Mouse (Mus musculus) embryonic fibroblast, embryonic 13.5 days (primary cell): ENCODE data around the gene Hlcs. TPM values are rescaled to one million over a fixed set of nuclear protein-coding genes. Genes with fewer than 3 reads are reported as not detected.
"Not testable (repeated sequence)": the region's sequence is repeated elsewhere in the genome, so short reads cannot be mapped to it uniquely, and the experiment has no call there.

ENCODE experiments used
- H3K27ac ChIP-seq: 2 replicates; pipeline ENCODE4 v1.5.1; 2012; ENCODE audit warnings: low read length, control low read depth, inconsistent platforms; ENCODE audit not compliant: insufficient read depth
- H3K4me1 ChIP-seq: 2 replicates; pipeline ENCODE4 v1.6.1; 2011; ENCODE audit warnings: low read length; ENCODE audit not compliant: control insufficient read depth, insufficient read depth
- H3K4me3 ChIP-seq: 2 replicates; pipeline ENCODE4 v1.5.1; 2011; ENCODE audit warnings: mild to moderate bottlenecking, control low read depth, low read length; ENCODE audit not compliant: insufficient read depth
- CTCF ChIP-seq: IDR thresholded peaks from 2 replicates; pipeline ENCODE4 v1.5.1; 2011; ENCODE audit warnings: mild to moderate bottlenecking, control low read depth, low read length, moderate library complexity, borderline replicate concordance; ENCODE audit not compliant: insufficient read depth
- POLR2A ChIP-seq: IDR thresholded peaks from 2 replicates; pipeline ENCODE4 v1.6.1; 2011; ENCODE audit warnings: low read depth, mild to moderate bottlenecking, control low read depth, low read length, moderate library complexity
- polyA plus RNA-seq: library from polyadenylated mRNA; stranded (reverse); fragments of >200 nt; gene quantifications from 2 replicates; pipeline ENCODE4 v1.2.4, GENCODE M21; 2011; ENCODE audit warnings: low read depth; ENCODE audit not compliant: missing spikeins, insufficient read length

The Hlcs gene
- polyA plus RNA-seq, 1 experiment = 7.0 TPM

DNA sequence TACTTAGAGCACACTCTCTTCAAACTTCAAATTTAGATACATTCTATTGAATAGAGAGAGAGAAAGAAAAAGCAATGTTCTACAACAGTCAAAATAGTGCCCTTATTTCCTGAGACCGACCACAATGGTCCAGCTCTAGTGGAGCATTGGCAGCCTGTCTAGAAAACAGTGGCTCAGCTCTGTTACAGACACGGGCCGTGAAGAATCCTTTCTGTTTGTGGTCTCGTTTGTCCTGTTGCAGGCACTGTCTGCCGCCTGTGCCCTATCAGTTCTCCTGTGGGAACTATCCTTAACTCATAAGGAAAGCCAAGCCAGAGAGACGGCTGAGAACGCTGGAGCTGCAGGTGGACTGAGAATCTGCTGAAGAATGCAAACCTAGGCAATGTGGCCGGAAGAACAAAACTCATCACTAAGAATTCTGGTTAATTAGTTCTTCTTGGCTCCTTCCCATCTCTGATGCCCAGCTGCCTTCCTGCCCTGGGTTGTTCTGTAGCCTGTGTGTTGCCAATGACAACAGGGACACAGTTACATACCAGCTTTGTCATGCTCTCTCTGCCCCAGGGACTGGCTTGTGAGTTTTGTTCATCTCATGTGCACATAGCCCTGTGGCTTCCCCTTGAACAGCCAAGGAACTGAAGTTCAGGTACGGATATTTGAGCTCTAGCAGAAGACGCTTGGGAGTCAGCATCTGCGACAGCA is 36.4 kb upstream of the Hlcs start:
- Histone ChIP-seq H3K27ac (no peak overlapping the region), H3K4me3 (no peak overlapping the region), H3K4me1 (no peaks in the 10 kb centered on the region)
- no peak for TF ChIP-seq POLR2A
- TF ChIP-seq CTCF = no peak

GRCm38 (mm10) chr16:94348779-94349178 is 35.4 kb upstream of the Hlcs start:
- no peak overlapping the region for H3K27ac ChIP-seq
- no peak overlapping the region for H3K4me3 ChIP-seq
- TF ChIP-seq POLR2A (no peak), CTCF (no peak)
- no peaks in the 10 kb centered on the region for H3K4me1 ChIP-seq

DNA sequence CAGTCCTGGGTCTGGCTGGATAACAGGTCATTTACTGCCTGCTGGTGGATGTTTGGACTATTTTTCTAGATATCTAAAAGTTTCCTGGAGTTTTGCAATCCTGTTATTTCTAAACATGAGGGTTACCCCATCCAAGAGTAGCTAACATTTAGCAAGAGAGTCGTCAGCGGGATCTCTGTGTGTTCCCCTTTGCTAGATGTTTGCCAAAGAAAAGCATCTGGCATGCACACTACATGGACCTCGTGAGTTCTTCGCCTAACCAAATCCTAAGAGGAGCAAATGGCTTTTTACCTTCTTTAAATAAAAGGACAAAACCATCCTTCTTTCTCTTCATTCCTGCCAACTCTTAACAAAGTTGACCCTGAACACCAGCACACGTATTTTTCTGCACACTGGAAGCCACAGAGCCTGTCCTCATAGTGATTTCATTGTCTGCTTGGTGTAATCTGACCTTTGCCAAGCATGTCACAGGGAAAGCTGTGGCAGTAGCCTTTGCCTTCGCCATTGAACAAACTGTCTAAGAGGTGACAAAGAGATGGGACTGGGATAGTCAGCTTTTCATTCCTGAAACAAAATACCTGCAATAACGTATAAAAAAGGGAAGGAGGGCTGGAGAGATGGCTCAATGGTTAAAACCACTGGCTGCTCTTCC is 33.8 kb upstream of the Hlcs start:
- Histone ChIP-seq H3K4me1 (no peaks in the 10 kb centered on the region), H3K4me3 (no peak overlapping the region), H3K27ac (no peak overlapping the region)
- TF ChIP-seq CTCF = no peak
- no peak for TF ChIP-seq POLR2A

GRCm38 (mm10) chr16:94345733-94346132 is 32.4 kb upstream of the Hlcs start:
- no peak overlapping the region for H3K4me3 ChIP-seq
- no peaks in the 10 kb centered on the region for H3K4me1 ChIP-seq
- no peak overlapping the region for H3K27ac ChIP-seq
- TF ChIP-seq POLR2A = no peak
- no peak for TF ChIP-seq CTCF

DNA sequence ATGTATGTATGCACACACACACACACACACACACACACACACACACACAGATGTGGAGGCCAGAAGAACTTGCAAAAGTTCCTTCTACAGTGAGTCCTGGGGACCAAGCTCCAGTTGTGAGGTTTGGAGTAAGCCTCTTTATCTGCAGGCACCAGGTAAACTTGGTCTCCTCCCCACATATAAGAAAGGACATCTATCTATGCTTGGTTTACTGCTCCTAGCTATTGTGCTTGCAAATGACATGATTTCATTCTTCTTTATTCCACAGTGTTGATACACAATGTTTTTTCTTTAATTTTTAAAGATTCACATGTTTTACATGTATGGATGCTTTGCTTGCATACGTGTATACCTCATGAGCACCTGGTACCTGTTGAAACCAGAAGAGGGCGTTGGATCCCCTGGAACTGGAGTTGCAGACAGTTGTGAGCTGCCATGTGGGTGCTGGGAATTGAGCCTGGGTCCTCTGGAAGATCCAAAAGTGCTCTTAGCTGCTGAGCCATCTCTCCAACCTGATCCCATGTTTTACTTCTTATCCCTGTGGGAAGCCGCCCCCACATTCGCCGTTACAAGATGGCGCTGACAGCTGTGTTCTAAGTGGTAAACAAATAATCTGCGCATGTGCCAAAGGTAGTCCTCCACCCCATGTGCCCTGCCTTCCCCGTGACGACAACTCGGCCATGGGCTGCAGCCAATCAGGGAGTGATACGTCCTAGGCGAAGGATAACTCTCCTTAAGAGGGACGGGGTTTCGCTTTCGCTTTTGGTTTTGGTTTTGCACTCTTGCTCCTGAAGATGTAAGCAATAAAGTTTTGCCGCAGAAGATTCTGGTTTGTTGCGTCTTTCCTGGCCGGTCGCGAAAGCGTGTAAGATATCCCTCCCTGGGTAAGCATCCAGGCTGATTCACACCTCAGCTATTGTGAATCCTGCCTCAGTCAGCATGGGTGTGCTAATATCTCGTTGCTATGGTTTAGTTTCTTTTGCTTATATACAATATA is 26.1 kb upstream of the Hlcs start:
- H3K4me1 ChIP-seq, H3K4me3 ChIP-seq: not testable (repeated sequence)

DNA sequence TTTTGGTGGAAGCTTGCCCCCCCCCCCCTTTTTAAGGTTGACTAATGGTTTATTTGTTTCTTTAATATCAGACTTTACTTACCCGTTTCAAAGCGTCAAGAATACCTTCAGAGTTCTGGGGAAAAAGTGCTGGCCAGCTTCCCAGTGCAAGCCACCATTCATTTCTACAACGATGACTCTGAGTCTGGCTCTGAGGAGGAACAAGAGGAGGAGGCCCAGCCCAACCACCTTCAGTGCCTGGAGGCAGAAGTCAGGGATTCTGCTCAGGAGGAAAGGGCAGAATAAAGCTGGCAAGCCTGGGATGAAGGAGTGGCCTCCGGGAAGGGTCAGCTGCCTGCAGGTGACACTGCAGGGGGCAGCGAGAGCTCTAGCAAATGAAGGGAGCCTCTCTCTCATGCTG is 22.3 kb upstream of the Hlcs start:
- TF ChIP-seq POLR2A (no peak), CTCF (no peak)

More for the DNA sequence above, 26.1 kb upstream of the Hlcs start:
- H3K27ac ChIP-seq = not testable (repeated sequence)

GRCm38 (mm10) chr16:94331886-94332252 is 18.5 kb upstream of the Hlcs start:
- Histone ChIP-seq H3K4me3 (no peak overlapping the region), H3K27ac (no peak overlapping the region), H3K4me1 (no peaks in the 10 kb centered on the region)
- no peak for TF ChIP-seq POLR2A
- TF ChIP-seq CTCF = peak; percentile 87; the same call in 1 of the 2 replicates

More for the DNA sequence above, 22.3 kb upstream of the Hlcs start:
- no peak overlapping the region for H3K27ac ChIP-seq
- H3K4me1 ChIP-seq = no peaks in the 10 kb centered on the region
- H3K4me3 ChIP-seq = no peak overlapping the region

GRCm38 (mm10) chr16:94331233-94331885 is 18.0 kb upstream of the Hlcs start:
- TF ChIP-seq POLR2A (no peak), CTCF (no peak)
- no peak overlapping the region for H3K4me3 ChIP-seq
- H3K4me1 ChIP-seq = no peaks in the 10 kb centered on the region
- H3K27ac ChIP-seq = no peak overlapping the region

DNA sequence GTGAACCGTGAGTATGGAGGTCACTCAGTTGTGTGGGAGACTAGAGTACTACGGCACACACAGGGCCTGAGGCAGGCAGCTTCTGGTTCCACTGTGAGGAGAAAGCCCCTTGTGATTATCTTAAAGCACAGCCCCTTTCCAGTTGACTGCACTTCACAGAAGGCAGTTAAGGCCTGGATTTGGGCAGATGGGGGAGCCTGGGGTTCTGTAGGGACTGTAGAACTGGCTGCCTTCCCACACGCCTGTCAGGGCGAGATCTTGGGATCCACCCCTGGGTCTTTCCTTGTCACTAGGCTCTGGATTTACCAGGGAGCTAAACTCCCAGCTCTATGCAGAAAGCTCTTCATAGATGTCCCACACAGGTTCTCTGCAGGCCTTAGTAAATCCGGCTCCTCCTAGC is 17.1 kb upstream of the Hlcs start:
- H3K27ac ChIP-seq = no peak overlapping the region
- TF ChIP-seq CTCF (no peak), POLR2A (no peak)
- H3K4me1 ChIP-seq = no peaks in the 10 kb centered on the region
- H3K4me3 ChIP-seq = no peak overlapping the region
